Mouse (Mus musculus): ENCODE results near the gene Gm42420.

- TF ChIP-seq CTCF (IDR thresholded peaks at IDR 0.05) (no peak), EP300 (IDR thresholded peaks at IDR 0.05) (no peak)
These were observed 19.0 kb downstream of the Gm42420 start for GRCm38 (mm10) chr6:39604565-39604964.
